Mouse (Mus musculus): ENCODE measurements around the gene Ctnnd2. TPM values are rescaled to one million over a fixed set of nuclear protein-coding genes. Genes with fewer than 3 reads are reported as not detected.

The Ctnnd2 gene
- total RNA-seq, 2 experiments from 2014 or later, result 267 to 288 TPM

DNA sequence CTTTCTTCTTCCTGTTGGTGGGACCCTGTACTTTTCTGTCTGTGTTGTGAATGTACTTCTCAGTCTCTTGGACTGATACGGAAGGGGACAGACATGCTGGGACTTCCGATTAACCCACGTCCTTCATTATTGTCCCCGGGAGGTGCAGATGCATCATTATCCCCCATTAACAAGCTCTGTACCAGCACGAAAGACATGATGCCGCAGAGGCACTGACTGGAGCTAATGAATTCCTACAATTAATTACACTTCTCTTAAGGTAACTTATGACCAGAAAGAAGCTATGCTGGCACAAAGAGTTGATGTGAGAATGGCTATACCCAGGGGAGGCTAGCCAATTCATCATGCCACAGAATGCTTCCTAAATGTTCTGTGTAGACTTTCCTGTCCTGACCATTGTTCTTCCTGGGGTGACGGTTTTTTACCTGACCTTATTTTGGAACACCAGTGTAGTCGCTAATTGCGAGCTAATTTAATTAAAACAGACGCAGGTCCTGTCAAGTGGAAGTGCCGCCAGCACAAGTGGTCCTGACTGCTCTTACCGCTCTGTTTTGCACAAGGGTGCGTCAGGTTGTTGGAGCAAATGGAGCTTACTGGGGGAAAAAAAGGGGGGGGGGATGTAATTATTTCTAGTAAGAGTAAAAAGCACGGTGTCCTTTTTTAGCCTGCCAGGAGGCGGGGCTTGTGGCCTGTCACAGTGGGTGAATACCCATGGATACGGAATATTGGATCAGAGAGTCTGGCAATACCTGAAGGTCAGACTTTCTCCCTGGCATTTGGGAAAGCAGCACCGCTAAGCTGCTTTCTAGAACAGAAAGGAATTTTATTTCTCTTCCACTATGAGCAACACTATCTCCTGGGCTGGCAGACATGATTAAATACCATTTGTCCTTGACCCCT lies 685.1 kb downstream of the Ctnnd2 start:
- DNase-seq (ENCODE audit: low spot score in 2 of 2), result peak; percentile 13 to 24

DNA sequence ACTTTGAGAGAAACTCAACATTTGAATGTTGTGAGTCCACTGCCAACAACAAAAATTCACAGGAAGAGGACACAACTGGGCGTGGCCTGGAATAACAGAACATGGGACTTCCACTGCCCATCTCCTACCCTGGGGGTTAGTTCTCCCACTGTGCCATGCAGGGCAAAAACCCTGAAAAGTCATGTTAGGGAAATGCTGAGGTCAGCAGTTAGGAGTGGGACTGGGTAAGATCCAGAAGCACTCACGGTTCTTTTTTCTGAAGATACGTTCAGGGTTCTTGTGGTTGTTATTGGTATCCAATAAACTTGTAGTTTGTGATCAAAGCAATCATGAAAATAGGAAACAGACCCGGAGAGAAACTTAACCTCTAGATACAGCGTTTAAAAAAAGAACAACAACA lies 695.0 kb downstream of the Ctnnd2 start:
- no peak for DNase-seq (ENCODE audit: low spot score in 2 of 2)

- no peak for DNase-seq (ENCODE audit: low spot score in 2 of 2)
Observed at GRCm38 (mm10) chr15:30869673-30870512, 697.5 kb downstream of the Ctnnd2 start.

DNA sequence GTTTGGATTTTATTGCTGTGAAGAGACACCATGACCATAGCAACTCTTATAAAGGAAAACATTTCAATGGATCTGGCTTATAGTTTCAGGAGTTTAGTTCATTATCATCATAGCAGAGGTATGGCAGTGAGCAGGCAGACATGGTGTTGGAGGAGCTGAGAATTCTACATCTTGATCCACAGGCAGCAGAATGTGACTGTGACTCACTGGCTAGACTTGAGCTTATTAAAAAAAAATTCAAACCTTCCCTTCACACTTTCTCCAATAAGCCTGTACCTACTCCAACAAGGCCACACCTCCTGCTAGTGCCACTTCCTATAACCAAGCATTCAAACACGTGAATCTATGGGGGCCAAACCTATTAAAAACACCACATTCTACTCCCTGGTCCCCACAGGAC lies 703.1 kb downstream of the Ctnnd2 start:
- no peak for DNase-seq (ENCODE audit: low spot score in 2 of 2)

DNA sequence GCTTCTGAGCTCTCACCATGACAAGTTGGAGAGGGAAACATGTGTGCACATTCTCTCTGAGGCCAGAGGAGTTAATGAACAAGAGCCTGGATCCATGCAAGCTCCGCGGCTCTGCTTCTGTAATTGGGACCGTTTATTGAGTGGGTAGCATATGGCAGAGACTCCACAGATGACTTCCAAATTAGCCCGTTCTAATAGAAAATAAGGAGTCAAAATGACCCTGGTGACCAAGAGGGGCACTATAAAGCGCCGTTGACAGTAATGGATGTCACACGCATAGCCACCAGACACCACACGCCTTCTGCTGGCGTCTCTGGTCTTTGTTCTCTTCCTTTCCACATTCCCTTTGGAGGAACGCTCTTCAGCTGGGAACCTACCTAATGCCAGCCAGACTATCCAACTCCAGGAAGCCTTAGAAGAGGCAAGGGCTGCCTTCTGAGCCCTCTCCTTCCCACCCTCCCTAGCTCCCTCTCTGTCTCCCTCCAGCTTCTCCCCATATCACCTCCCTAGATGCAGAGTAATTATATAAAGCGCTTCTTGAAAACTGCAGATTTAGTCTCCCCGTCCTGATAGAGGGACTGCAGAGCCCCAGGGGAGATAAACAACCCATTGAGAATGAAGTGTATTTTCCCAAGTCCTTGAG lies 712.4 kb downstream of the Ctnnd2 start:
- DNase-seq (ENCODE audit: low spot score in 2 of 2), result no peak

DNA sequence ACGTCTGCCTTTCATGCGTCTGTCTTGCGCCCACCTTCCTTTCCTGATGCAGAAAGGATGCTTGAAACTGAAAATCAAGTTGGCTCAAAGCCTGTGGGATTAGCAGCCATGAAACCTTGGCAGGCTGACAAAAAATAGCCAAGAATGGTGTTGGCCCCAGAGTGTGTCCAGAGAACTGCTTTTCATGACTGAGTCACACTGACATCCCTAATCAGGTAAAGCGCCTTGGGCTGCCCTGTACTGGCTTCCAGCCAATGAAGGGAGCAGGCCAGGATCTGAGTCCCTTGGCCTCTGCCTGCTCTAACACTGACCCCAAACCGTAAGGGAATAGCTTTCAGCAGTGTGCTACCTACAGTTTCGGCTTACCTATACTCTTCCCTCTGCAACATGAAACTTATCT lies 713.0 kb downstream of the Ctnnd2 start:
- no peak for DNase-seq (ENCODE audit: low spot score in 2 of 2)

- peak; percentile 51 to 56 for DNase-seq (ENCODE audit: low spot score in 2 of 2)
Observed at GRCm38 (mm10) chr15:30887559-30887958, 715.2 kb downstream of the Ctnnd2 start.

DNA sequence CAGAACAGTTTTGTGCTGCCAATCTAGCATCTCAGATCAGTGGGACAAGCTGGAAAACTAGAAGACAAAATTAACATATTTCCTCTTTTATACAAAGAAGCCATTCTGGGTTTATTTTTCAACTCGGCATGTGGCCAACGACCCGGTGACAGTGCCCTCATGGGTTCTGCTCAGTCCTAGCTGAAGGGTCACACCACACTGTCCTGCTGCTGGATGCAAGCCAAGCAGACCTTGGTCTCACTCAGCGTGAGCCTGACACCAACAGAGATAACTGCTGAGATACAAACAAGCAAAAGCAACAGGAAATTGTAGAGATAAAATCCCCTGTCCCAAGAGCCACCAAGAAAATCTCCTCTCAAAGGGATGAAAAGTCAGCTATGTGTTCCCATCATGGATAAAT lies 719.6 kb downstream of the Ctnnd2 start:
- DNase-seq (ENCODE audit: low spot score in 2 of 2), result no peak

DNA sequence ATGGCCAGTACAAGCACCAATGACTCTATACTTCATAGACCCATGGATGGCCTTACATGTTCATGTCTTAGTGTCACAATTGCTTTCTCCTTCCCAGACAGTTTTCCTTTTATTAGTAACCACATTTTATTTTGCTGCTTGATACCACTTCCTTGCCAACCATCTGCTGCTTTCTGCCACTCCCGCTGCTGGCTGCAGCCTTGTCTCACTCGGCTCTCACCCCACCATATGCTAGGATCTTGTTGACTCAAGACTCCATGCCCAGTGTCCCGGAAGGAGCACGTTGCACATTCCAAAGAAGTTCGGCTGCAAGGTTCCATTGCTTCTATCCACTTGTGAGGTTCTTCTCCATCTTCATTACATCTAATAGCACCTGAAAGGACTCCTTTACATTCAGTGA lies 722.7 kb downstream of the Ctnnd2 start:
- DNase-seq (ENCODE audit: low spot score in 2 of 2), result no peak

GRCm38 (mm10) chr15:30897342-30897741 lies 724.9 kb downstream of the Ctnnd2 start:
- DNase-seq (ENCODE audit: low spot score in 2 of 2), result no peak

DNA sequence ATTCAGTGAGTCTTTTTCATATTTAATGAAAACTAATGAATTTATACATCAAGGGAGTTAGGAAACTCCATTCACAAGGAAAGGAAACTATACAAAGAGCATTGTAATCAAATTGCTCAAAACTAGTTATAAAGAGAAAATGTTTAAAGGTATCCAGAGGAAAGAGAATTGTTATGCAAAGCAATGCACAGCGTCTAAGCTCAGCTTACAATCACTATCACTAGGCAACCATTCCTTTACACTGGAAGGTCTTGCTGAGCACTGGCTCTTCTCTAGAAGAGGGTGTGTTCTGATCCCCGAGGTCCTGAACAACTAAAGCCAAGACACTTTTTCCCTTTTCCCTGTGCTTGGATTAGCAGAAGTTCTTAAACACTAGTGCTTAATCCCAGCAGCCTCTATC lies 735.6 kb downstream of the Ctnnd2 start:
- DNase-seq (ENCODE audit: low spot score in 2 of 2), result no peak

GRCm38 (mm10) chr15:30913360-30913759 lies 741.0 kb downstream of the Ctnnd2 start:
- no peak for DNase-seq (ENCODE audit: low spot score in 2 of 2)

DNA sequence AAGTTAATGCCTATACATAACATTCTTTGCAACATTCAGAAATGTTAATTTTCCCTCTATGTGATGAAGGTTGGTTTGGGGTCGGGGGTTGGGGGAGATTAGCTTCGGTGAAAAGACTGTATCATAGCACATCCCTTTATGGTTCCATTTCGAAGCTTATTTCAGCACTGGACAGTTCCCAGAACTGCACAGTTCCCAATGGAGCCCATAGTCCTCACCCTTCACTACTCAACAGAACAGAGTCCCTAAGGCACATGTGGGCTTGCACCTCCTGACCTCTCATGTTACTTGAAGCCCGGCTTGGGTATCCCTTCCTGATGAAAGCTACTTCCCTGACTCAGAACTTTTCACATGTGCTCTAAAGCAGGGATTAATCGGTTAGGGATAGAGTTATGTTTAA lies 753.4 kb downstream of the Ctnnd2 start:
- DNase-seq (ENCODE audit: low spot score in 2 of 2), result no peak

GRCm38 (mm10) chr15:30927632-30928031 lies 755.2 kb downstream of the Ctnnd2 start:
- peak; percentile 37 to 52 for DNase-seq (ENCODE audit: low spot score in 2 of 2)

DNA sequence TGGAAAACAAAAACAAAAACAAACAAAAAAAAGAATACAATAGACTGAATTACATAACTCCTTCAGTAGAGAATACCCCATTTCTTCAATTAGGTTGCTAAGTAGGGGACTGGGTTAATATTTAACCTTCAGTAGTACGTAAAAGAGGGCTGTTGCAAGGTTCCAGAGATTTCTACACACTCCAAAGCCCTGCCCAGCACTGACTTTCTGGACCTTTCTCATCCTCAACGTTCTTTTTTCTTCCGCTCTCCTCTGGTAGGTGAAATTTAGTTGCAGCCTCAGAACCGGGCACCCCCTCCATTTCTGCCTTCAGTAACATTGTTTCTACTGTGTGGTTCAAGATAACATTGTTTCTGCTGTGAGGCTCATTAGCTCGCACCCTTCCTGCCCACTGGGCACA lies 759.5 kb downstream of the Ctnnd2 start:
- DNase-seq (ENCODE audit: low spot score in 2 of 2), result no peak

DNA sequence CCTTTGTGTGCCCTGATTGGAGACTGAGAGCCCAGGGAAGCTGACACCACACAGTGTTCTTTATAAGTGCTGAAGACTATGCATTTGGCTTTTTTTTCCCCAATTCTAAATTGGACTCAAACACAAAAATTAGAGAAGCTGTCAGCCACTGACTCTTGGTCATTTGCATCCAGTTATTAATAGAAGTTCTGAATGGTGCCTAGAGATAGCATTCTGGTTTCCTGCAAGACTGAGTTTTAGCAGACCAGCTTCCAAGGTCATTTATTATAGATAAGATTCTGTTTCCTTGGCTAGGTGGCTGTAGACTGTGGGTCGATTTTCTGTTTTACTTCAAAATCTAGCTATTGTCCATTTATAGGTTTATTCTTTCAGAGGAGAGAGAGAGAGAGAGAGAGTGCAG lies 773.5 kb downstream of the Ctnnd2 start:
- no peak for DNase-seq (ENCODE audit: low spot score in 2 of 2)

GRCm38 (mm10) chr15:30958513-30958912 lies 786.1 kb downstream of the Ctnnd2 start:
- no peak for DNase-seq (ENCODE audit: low spot score in 2 of 2)

DNA sequence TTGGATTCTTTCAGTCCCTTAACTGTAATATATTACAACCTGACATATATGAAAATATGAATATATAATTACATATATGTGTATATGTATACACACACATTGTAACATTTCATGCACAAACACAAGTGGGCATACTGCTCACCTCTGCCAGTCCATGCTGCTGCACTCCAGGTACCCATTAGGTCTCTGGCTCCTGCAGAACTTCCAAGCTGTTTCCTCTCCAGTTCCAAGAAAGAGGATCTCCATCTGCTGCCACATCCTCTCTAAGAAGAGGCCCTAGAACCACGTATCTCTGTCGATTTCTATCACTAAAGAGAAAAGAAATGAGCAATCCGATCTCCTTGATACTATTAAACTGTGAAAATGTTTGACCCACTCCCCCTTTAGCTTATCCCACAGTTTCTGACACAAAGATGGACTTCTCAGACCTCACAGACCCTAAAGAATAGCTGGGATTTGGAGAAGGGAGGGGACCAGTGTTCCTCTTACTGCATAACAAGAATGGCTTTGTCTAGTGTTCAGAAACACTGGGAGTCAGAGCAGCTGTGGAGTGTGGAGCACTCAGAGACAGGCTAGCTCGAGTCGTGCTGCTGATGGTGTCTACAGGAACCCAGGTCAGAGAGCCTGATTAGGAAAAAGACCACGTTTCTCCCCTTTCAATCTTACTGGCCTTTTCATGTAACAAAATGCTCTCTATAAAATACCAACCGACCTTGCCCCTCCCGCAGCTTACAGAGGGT lies 790.2 kb downstream of the Ctnnd2 start:
- no peak for DNase-seq (ENCODE audit: low spot score in 2 of 2)

GRCm38 (mm10) chr15:30964046-30964445 lies 791.7 kb downstream of the Ctnnd2 start:
- DNase-seq (ENCODE audit: low spot score in 2 of 2), result no peak

GRCm38 (mm10) chr15:30964865-30965679 lies 792.7 kb downstream of the Ctnnd2 start:
- no peak for DNase-seq (ENCODE audit: low spot score in 2 of 2)
